Mouse (Mus musculus): ENCODE measurements around the gene Gatm. TPM values are rescaled to one million over a fixed set of nuclear protein-coding genes. Genes with fewer than 3 reads are reported as not detected.

Gatm gene
- polyA plus RNA-seq, 1 experiment from 2014 or later: 19.0 TPM

DNA sequence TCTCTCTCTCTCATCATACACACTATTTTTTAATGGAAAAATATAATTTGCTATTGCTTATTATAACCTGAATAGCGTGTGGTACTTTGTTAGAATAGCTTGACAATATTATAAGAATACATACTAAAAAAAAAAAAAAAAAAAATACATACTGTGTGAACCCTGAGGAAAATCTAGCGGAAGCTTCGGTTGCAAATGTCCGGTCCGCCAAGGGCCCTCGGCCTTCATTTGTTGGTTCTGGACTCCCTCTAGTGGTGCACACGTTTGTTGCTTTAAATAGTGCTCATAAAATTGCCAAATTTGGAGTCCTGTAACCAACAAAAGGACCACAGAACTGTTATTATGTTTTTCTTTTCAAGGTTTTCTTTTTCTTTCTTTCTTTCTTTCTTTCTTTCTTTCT lies 17.9 kb upstream of the Gatm start:
- H3K27ac ChIP-seq (replicated peaks in 1 of 2; ENCODE audit: control insufficient read depth in 1 of 2, insufficient read depth in 1 of 2, low read depth in 2 of 2, low read length in 2 of 2): no peak overlapping the region

DNA sequence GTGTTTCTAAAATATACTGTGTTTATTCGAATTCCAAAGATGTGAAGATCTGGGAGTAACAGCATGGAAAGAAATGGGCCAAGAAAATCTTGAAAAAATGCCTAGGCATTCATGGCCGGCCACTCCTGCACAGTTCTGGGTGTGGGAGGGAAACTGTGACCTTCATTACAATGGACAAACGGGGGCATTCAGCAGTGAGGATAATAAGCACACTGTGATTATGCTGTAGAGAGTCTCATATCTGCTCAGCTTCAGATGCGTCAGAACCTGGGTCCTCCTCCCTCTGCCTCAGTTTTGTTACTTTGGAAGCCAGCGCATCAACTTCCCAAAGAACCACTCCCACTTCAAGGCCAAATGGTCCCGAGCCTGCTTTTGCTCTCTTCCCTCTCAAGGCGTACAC lies 14.8 kb upstream of the Gatm start:
- H3K9ac ChIP-seq (ENCODE audit: low read length): no peak overlapping the region
- 58% methylated on average over 7 of the region's 7 CpGs for WGBS
- H3K36me3 ChIP-seq (ENCODE audit: control insufficient read depth, insufficient read depth, low read length): no peaks in the 10 kb centered on the region
- H3K4me3 ChIP-seq (ENCODE audit: control insufficient read depth in 1 of 2, insufficient read depth in 1 of 2, low read depth in 1 of 2, low read length in 2 of 2): no peak overlapping the region
- H3K9me3 ChIP-seq (ENCODE audit: control insufficient read depth, low read length): no peaks in the 10 kb centered on the region
- H3K27me3 ChIP-seq (ENCODE audit: control insufficient read depth, insufficient read depth, low read length): no peaks in the 10 kb centered on the region
- no peaks in the 10 kb centered on the region for H3K4me1 ChIP-seq (ENCODE audit: control insufficient read depth in 2 of 2, insufficient read depth in 2 of 2, low read length in 2 of 2)
- H3K27ac ChIP-seq (replicated peaks in 1 of 2; ENCODE audit: control insufficient read depth in 1 of 2, insufficient read depth in 1 of 2, low read depth in 2 of 2, low read length in 2 of 2): no peak overlapping the region
- no peak for ATAC-seq (ENCODE audit: insufficient number of reproducible peaks, insufficient read depth, low FRiP score, low read depth)
- no peak overlapping the region for H3K4me2 ChIP-seq (ENCODE audit: low read length)

More for the DNA sequence above, 17.9 kb upstream of the Gatm start:
- ATAC-seq (ENCODE audit: insufficient number of reproducible peaks, insufficient read depth, low FRiP score, low read depth): no peak
- H3K4me3 ChIP-seq (ENCODE audit: control insufficient read depth in 1 of 2, insufficient read depth in 1 of 2, low read depth in 1 of 2, low read length in 2 of 2): no peak overlapping the region
- H3K36me3 ChIP-seq (ENCODE audit: control insufficient read depth, insufficient read depth, low read length): peaks cover 20% of the 10 kb centered on the region
- no peak overlapping the region for H3K9ac ChIP-seq (ENCODE audit: low read length)
- WGBS: under 1% methylated on average over 7 of the region's 7 CpGs
- 0 out of 2 replicates have a peak overlapping the region, but pooled peaks have one; percentile 19 for H3K4me2 ChIP-seq (ENCODE audit: low read length)
- H3K9me3 ChIP-seq (ENCODE audit: control insufficient read depth, low read length): no peaks in the 10 kb centered on the region
- 0 out of 4 replicates have a peak, but pooled peaks cover 0 to 5% of the 10 kb centered on the region in 2 experiments for H3K4me1 ChIP-seq (ENCODE audit: control insufficient read depth in 2 of 2, insufficient read depth in 2 of 2, low read length in 2 of 2)
- H3K27me3 ChIP-seq (ENCODE audit: control insufficient read depth, insufficient read depth, low read length): no peaks in the 10 kb centered on the region

DNA sequence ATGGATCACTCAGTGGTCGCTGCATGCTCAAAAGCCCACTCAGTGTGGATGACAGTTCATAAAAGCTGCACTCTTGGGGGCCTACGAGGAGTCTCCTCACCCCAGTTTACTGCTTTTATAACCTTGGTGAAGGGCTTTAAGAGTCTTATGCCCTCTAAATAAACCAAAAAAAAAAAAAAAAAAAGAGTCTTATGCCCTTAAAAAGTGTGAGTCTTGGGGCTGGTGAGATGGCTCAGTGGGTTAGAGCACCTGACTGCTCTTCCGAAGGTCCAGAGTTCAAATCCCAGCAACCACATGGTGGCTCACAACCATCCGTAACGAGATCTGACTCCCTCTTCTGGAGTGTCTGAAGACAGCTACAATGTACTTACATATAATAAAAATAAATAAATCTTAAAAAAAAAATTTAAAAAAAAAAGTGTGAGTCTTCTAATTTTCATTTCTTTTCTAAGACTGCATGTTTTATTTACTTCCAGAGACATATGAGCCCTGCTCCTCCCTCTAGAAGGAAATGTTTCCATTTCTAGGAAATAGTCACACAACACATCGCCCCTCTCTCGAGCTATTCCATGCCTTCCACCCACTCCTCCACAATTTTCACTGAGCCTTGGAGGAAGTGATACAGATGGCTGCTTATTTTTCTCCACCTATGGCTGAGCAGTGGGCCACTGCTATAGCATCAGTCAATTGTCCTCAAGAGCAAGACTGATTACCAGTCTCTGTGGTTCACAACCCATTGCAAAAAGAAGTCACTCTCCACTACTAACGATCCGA lies 10.4 kb upstream of the Gatm start:
- ATAC-seq (ENCODE audit: insufficient number of reproducible peaks, insufficient read depth, low FRiP score, low read depth): no peak
- WGBS: 71% methylated on average over 8 of the region's 9 CpGs
- no peaks in the 10 kb centered on the region for H3K36me3 ChIP-seq (ENCODE audit: control insufficient read depth, insufficient read depth, low read length)

DNA sequence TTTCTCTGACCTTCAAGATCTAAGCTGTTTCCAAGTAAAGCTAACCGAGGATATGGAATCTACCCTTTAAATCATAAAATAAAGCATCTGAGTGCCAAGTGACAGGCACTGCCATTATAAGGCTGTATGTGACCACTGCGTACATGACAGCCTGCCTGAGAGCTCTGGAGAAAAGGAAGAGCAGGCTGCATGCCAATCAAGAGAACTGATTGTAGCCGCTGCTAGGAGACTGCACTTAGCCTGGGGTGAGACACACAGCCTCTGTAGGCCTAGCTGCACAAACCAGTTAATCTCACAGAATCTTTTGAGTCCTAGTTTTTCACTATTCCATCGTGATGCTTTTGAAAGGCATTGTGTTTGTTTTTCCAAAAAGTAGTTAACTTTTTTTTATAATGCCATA lies 7.6 kb upstream of the Gatm start:
- no peaks in the 10 kb centered on the region for H3K27me3 ChIP-seq (ENCODE audit: control insufficient read depth, insufficient read depth, low read length)
- 33% methylated on average over 4 of the region's 4 CpGs for WGBS
- no peak overlapping the region for H3K27ac ChIP-seq (replicated peaks in 1 of 2; ENCODE audit: control insufficient read depth in 1 of 2, insufficient read depth in 1 of 2, low read depth in 2 of 2, low read length in 2 of 2)
- no peaks in the 10 kb centered on the region for H3K4me1 ChIP-seq (ENCODE audit: control insufficient read depth in 2 of 2, insufficient read depth in 2 of 2, low read length in 2 of 2)
- H3K4me2 ChIP-seq (ENCODE audit: low read length): no peak overlapping the region
- H3K4me3 ChIP-seq (ENCODE audit: control insufficient read depth in 1 of 2, insufficient read depth in 1 of 2, low read depth in 1 of 2, low read length in 2 of 2): no peak overlapping the region
- no peaks in the 10 kb centered on the region for H3K36me3 ChIP-seq (ENCODE audit: control insufficient read depth, insufficient read depth, low read length)
- no peaks in the 10 kb centered on the region for H3K9me3 ChIP-seq (ENCODE audit: control insufficient read depth, low read length)
- no peak for ATAC-seq (ENCODE audit: insufficient number of reproducible peaks, insufficient read depth, low FRiP score, low read depth)
- H3K9ac ChIP-seq (ENCODE audit: low read length): no peak overlapping the region

More for the DNA sequence above, 10.4 kb upstream of the Gatm start:
- Histone ChIP-seq H3K4me3 (ENCODE audit: control insufficient read depth in 1 of 2, insufficient read depth in 1 of 2, low read depth in 1 of 2, low read length in 2 of 2) (no peak overlapping the region), H3K4me1 (ENCODE audit: control insufficient read depth in 2 of 2, insufficient read depth in 2 of 2, low read length in 2 of 2) (no peaks in the 10 kb centered on the region), H3K9ac (ENCODE audit: low read length) (no peak overlapping the region), H3K9me3 (ENCODE audit: control insufficient read depth, low read length) (no peaks in the 10 kb centered on the region), H3K27ac (replicated peaks in 1 of 2; ENCODE audit: control insufficient read depth in 1 of 2, insufficient read depth in 1 of 2, low read depth in 2 of 2, low read length in 2 of 2) (no peak overlapping the region), H3K27me3 (ENCODE audit: control insufficient read depth, insufficient read depth, low read length) (no peaks in the 10 kb centered on the region), H3K4me2 (ENCODE audit: low read length) (no peak overlapping the region)

DNA sequence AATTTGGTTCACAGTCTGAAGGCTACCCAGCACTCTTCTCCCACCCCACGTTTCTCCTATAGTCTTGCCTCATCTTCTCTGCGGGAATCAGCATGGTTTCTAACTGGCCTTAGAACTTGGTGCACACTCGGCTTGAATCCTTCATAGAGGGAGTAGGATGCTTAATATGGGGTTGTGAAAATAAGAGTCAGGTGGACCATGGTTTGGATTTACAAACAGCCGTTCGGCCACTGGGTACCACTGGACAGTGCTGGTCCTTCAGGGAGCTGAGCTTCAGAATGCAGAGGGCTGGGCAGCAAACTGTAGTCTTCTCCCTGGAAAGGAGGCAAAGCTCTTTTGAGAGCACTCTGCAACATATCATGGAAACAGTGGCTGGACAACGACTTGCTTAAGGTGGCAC lies 6.7 kb upstream of the Gatm start:
- Histone ChIP-seq H3K36me3 (ENCODE audit: control insufficient read depth, insufficient read depth, low read length) (no peaks in the 10 kb centered on the region), H3K4me3 (ENCODE audit: control insufficient read depth in 1 of 2, insufficient read depth in 1 of 2, low read depth in 1 of 2, low read length in 2 of 2) (no peak overlapping the region), H3K9ac (ENCODE audit: low read length) (no peak overlapping the region), H3K4me2 (ENCODE audit: low read length) (no peak overlapping the region), H3K27ac (replicated peaks in 1 of 2; ENCODE audit: control insufficient read depth in 1 of 2, insufficient read depth in 1 of 2, low read depth in 2 of 2, low read length in 2 of 2) (no peak overlapping the region), H3K27me3 (ENCODE audit: control insufficient read depth, insufficient read depth, low read length) (no peaks in the 10 kb centered on the region), H3K9me3 (ENCODE audit: control insufficient read depth, low read length) (no peaks in the 10 kb centered on the region), H3K4me1 (ENCODE audit: control insufficient read depth in 2 of 2, insufficient read depth in 2 of 2, low read length in 2 of 2) (no peaks in the 10 kb centered on the region)
- ATAC-seq (ENCODE audit: insufficient number of reproducible peaks, insufficient read depth, low FRiP score, low read depth): no peak
- 81% methylated on average over 6 of the region's 6 CpGs for whole genome bisulfite sequencing

DNA sequence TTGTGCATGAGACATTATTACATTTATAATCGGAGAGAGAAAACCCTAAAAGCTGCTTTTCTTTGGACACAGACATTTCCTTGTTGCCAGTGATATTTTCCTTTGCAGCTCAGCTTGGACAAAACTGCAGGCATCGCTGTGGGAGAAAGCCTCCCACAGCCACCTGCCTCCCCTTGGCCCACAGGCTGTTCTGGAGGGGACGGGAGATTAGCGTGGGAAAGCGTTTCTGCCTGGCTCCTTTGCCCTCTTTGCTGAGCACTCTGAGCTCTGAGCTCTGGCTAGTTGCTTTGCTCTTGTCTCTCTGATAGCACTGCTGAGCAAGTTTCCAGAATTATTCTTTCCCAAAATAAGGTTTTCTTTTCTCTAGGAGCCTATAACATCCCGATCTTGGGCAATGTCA lies 5.1 kb upstream of the Gatm start:
- Histone ChIP-seq H3K36me3 (ENCODE audit: control insufficient read depth, insufficient read depth, low read length) (no peaks in the 10 kb centered on the region), H3K4me3 (ENCODE audit: control insufficient read depth in 1 of 2, insufficient read depth in 1 of 2, low read depth in 1 of 2, low read length in 2 of 2) (no peak overlapping the region), H3K27ac (replicated peaks in 1 of 2; ENCODE audit: control insufficient read depth in 1 of 2, insufficient read depth in 1 of 2, low read depth in 2 of 2, low read length in 2 of 2) (no peak overlapping the region), H3K4me1 (ENCODE audit: control insufficient read depth in 2 of 2, insufficient read depth in 2 of 2, low read length in 2 of 2) (0 out of 4 replicates have a peak, but pooled peaks cover 2 to 3% of the 10 kb centered on the region in 2 experiments), H3K9me3 (ENCODE audit: control insufficient read depth, low read length) (no peaks in the 10 kb centered on the region), H3K4me2 (ENCODE audit: low read length) (no peak overlapping the region), H3K9ac (ENCODE audit: low read length) (no peak overlapping the region), H3K27me3 (ENCODE audit: control insufficient read depth, insufficient read depth, low read length) (0 out of 2 replicates have a peak, but pooled peaks cover 5% of the 10 kb centered on the region)
- WGBS: 63% methylated on average over 6 of the region's 6 CpGs
- ATAC-seq (ENCODE audit: insufficient number of reproducible peaks, insufficient read depth, low FRiP score, low read depth): no peak

DNA sequence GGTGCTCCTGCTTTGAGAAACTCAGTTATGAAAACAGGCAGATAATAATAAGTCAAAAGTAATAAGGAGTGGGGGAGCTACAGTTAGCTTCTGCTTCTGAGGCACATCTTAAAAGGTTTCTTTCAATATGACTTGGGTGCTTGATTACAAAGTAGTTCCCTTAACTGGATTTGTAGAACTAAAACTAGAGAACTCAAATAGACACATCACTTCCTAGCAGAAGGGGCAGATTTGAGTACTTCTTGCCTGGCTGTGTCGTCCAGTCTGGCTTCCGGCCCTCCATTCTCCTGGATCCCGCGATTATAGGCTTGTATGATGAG lies 511 bp upstream of the Gatm start:
- no peak for ATAC-seq (ENCODE audit: insufficient number of reproducible peaks, insufficient read depth, low FRiP score, low read depth)
- H3K4me2 ChIP-seq (ENCODE audit: low read length): peak overlapping the region; percentile 79
- H3K9me3 ChIP-seq (ENCODE audit: control insufficient read depth, low read length): no peaks in the 10 kb centered on the region
- H3K4me3 ChIP-seq (ENCODE audit: control insufficient read depth in 1 of 2, insufficient read depth in 1 of 2, low read depth in 1 of 2, low read length in 2 of 2): peak overlapping the region; percentile 44 to 61
- 0 out of 2 replicates have a peak, but pooled peaks cover 5% of the 10 kb centered on the region for H3K27me3 ChIP-seq (ENCODE audit: control insufficient read depth, insufficient read depth, low read length)
- H3K36me3 ChIP-seq (ENCODE audit: control insufficient read depth, insufficient read depth, low read length): no peaks in the 10 kb centered on the region
- H3K27ac ChIP-seq (replicated peaks in 1 of 2; ENCODE audit: control insufficient read depth in 1 of 2, insufficient read depth in 1 of 2, low read depth in 2 of 2, low read length in 2 of 2): no peak overlapping the region
- peaks cover 3 to 6% of the 10 kb centered on the region in 2 experiments; a peak in 1 of 4 replicates for H3K4me1 ChIP-seq (ENCODE audit: control insufficient read depth in 2 of 2, insufficient read depth in 2 of 2, low read length in 2 of 2)
- 75% methylated on average over 4 of the region's 4 CpGs for WGBS
- H3K9ac ChIP-seq (ENCODE audit: low read length): no peak overlapping the region

DNA sequence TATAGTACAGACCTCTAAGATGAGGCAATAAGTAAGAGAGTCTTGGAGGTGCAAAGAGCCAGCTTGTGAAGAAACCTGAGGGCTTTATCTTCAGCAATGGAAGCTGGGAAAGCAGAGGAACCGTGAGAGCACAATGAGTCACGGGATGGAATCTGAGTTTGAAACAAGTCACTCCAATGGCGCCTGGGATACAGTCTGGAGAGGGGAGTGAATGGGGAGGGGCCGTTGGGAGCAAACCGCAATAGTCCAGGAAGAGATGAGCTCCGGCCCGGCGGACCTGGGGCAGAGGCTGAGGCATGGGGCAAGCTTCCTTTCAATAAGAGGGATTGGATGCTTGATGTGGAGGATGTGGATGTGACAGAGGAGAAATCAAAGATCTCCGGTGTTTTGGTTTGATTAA lies 2.3 kb downstream of the Gatm start:
- no peak for ATAC-seq (ENCODE audit: insufficient number of reproducible peaks, insufficient read depth, low FRiP score, low read depth)
- H3K27ac ChIP-seq (replicated peaks in 1 of 2; ENCODE audit: control insufficient read depth in 1 of 2, insufficient read depth in 1 of 2, low read depth in 2 of 2, low read length in 2 of 2): no peak overlapping the region
- WGBS: 62% methylated on average over 9 of the region's 9 CpGs
- H3K9ac ChIP-seq (ENCODE audit: low read length): no peak overlapping the region
- H3K4me2 ChIP-seq (ENCODE audit: low read length): no peak overlapping the region
- H3K36me3 ChIP-seq (ENCODE audit: control insufficient read depth, insufficient read depth, low read length): no peaks in the 10 kb centered on the region
- peaks cover 3 to 6% of the 10 kb centered on the region in 2 experiments; a peak in 1 of 4 replicates for H3K4me1 ChIP-seq (ENCODE audit: control insufficient read depth in 2 of 2, insufficient read depth in 2 of 2, low read length in 2 of 2)
- 0 out of 2 replicates have a peak, but pooled peaks cover 5% of the 10 kb centered on the region for H3K27me3 ChIP-seq (ENCODE audit: control insufficient read depth, insufficient read depth, low read length)
- no peaks in the 10 kb centered on the region for H3K9me3 ChIP-seq (ENCODE audit: control insufficient read depth, low read length)
- H3K4me3 ChIP-seq (ENCODE audit: control insufficient read depth in 1 of 2, insufficient read depth in 1 of 2, low read depth in 1 of 2, low read length in 2 of 2): no peak overlapping the region

All from heart, embryonic 14.5 days (tissue).